Mouse (Mus musculus): ENCODE results near the gene Cacng7.

DNA sequence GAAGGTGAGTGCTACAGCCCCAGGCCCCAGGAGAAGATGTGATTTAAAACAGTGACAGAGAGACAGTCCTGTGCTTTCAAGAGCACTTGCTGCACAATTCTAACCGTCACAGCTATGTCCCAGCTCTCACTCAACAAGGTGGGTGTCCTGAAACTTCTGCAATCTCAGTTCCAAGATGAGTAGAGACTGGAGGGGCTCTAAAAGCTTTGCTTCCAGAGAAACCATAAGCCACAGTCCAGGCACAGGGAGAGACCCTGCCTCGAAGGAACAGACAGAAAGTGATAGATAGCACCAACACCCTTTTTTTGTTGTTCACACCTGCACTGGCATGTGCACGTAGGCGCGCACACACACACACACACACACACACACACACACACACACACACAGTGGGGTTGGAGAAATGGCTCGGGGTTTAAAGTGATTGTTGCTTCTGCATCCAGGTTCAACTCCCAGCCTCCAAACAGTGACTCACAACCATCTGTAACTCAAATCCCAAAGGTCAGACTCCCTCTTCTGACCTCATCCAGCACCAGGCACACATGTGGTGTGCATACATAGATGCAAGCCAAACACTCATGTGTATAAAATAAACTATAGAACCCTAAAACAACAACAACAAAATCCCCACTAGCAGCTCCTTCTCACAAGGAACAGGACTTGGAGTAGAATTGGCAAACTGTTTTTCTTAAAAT lies 53.4 kb downstream of the Cacng7 start:
- TF ChIP-seq CTCF (IDR thresholded peaks at IDR 0.05; ENCODE audit: borderline replicate concordance, control insufficient read depth, extremely low read depth, insufficient read depth, low read length, poor library complexity) (no peak), POLR2A (IDR thresholded peaks at IDR 0.05; ENCODE audit: control insufficient read depth, extremely low read depth, insufficient read depth, low read length, poor library complexity) (no peak)
